Mouse (Mus musculus): ENCODE results near the gene Mgat5b.

The Mgat5b gene

GRCm38 (mm10) chr11:116982543-116982942, 63.9 kb downstream of the Mgat5b start:
- DNase-seq = no peak

DNA sequence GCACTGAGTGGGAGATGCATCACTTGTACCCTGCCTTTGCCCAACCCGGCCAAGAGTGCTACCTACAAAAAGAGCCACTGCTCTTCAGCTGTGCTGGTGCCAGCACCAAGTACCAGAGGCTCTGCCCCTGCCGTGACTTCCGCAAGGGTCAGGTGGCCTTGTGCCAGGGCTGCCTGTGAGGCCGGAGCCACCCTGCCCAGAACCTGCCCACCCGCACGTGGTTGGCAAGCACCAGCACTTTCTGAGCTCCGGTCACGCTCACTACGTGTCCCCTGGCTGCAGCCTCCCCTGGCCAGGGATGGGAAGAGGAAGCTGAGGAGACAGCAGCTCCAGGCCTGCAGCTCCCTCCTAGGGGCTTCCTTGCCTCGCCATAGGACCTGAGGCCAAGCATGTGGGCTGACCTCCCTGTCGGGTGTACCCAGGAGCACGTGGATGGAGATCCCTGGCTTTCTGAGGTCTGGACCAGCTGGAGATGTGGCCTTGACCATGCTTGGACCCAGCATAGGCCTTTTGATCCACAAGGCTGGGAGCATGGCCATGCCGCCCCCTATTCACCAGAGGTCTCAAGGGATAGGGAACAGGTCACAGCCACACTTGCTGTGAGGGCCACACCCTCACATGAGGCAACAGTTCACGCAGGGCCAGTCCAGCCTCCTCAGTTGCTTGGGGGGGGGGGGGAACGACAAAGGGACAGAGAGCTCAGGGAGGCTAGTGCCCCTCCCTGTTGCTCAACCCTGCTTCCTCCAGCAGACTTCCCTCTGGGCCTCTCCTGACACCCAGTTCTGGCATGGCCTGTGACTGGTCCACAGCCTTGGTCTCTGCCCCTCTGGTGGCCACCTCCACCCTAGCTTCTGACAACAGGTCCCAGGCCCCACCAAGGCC, 67.1 kb downstream of the Mgat5b start:
- peak; percentile 72 to 81 for DNase-seq

DNA sequence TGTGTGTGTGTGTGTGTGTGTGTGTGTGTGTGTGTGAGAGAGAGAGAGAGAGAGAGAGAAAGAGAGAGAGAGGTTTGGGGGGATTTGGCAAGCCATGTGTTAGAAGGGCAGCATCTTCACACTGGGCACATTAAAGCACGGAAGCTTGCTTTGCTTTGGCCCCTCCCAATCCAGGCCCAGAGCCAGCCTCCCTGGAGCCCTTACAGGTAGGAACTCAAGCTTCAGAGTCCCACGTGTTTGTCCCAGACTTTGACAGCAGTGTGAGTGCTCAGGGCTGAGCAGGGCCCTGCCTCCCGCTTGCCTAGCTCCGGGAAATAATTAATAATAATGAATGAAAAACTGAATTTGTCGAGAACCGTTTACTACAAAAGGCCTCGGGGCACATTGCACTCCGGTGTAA, 69.5 kb downstream of the Mgat5b start:
- DNase-seq = peak; percentile 89 to 90

GRCm38 (mm10) chr11:116990231-116990630, 71.6 kb downstream of the Mgat5b start:
- peak; percentile 63 to 66 for DNase-seq

DNA sequence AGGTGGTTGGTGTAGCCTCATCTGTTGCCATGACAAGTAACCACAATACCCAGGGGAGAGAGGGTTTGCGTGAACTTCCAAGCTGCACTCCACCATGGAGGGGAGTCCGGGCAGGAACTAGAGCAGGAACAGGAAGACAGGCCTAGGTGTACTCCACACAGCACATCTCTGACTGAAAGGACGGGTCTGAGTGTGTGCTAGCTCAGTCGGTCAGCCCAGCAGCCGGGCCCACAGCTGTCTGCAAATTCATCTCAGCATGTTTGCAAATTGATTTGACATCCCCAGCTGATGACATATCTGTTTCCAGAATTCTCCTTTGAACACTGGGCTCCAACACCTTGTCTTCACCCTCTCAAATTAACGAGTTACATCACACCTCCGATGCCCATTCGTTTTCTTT, 72.7 kb downstream of the Mgat5b start:
- peak; percentile 67 to 73 for DNase-seq

- no peak for DNase-seq
Observed at GRCm38 (mm10) chr11:116991964-116992363, 73.3 kb downstream of the Mgat5b start.

DNA sequence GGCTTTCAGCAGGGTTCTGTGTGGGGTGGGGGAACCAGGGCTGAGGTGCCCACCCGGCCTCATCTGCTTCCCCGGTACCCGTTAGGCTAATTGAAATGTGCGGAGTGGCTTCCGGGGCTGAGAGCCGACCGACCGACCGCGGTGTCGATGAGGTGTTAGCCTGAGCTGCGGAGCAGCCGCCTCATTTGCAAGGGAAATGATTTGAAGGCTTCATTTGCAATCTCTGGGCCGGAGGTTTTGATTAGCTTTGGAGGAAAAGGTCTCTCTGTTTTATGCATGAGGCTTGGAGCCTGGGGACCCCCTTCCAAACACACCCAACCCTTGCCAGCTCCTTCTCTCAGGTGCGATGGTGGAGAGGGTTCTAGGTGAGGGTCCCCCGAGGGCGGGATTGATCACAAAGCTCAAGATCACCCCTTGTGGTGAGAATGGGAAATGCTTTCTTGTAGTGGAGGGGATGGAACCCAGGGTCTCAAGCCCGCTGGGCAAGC, 75.5 kb downstream of the Mgat5b start:
- DNase-seq = peak; percentile 84 to 91

GRCm38 (mm10) chr11:116996976-116997375, 78.3 kb downstream of the Mgat5b start:
- no peak for DNase-seq

DNA sequence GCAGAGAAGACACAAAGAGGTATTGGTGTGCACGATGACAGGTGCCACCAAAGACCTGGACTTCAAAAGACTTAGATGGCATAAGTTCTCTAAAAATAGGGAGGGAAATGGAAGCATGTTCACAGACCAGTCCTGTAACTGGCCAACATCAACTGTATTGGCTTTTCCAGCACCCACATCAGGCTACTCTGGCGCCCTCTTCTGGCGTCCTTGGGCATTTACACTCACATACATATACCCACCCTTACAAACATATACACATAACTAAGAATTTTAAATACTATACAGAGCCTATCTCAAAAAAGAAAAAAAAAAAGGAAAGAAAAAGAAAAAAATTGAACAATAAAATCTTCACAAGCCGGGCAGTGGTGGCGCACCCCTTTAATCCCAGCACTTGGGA, 80.3 kb downstream of the Mgat5b start:
- peak in 1 of 2 experiments; percentile 32 for DNase-seq

GRCm38 (mm10) chr11:117000219-117000618, 81.6 kb downstream of the Mgat5b start:
- no peak for DNase-seq

GRCm38 (mm10) chr11:117001789-117002188, 83.1 kb downstream of the Mgat5b start:
- DNase-seq = no peak

DNA sequence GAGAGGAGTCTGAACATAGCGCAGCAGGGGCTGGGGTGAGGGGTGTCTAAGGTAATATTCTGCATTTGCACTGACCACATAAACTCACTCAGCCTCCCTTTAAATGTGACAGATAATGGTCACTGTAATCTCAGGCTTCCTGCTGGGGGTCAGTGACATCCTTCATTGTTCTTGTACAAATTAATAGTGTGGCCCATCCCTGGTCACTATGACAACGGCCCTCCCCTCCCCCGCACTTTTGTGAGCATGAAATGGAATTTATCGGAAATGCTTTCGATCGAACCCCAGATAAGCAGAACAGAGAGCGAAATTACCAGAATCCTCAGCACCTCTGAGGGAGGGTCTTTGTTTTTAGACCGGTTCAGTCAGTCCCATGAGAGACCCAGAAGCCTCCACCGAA, 84.8 kb downstream of the Mgat5b start:
- DNase-seq = peak; percentile 43 to 47

DNA sequence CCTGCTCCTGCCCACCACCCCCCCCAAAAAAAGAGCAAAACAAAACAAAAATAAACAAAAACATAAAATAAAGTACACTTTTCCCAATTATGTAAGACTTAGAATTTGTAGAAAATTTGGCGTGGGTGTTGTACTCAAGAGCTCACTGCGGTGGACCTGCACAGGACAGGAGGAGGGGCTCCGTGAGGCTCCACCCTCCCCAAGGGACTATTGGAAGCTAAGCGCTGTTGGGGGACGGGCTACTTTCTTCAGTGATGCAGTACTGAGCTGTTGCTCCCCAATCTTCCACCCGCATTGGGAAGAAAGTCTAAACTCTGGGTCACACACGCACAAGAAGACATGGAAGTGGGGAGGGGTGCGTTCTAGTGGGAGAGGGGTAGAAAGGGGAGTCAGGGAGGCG, 85.6 kb downstream of the Mgat5b start:
- DNase-seq = peak in 1 of 2 experiments; percentile 48

- DNase-seq = no peak
Observed at GRCm38 (mm10) chr11:117017462-117017861, 98.8 kb downstream of the Mgat5b start.

DNA sequence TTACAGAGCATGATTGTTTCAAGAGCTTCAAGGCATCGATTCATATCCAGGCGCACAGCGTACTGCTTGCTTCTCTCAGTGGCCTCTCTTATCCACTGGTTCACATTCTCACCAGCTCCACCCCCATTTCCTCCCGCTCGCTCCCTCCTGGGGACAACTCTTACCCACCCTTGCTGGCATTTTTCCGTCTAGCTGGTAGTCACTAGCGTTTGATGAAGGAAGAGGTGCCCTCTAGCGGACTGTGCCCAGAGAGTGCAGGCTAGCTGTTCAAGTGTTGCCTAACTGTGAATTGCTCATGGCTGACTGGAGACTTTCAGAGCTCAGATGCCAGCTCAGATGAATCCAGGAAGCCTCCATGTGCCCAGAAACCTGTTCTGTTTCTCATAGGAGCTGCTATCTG, 99.7 kb downstream of the Mgat5b start:
- DNase-seq = peak; percentile 96 to 97

DNA sequence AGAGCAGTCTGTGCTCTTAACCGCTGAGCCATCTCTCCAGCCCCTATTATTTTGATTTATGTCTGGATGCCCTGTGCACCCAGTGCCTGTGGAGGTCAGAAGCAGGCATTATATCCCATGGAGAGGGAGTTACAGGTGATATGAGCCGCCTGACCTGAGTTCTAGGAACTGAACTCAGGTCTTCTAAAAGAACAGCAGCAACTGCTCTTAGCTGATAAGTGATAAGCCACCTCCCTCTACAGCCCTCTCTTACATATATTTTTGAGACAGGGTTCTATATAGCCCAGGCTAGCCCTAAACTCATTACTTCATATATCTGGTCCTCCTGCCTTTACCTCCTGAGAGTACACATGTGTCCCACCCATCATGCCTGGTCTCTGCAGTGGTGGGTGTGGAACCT, 102.4 kb downstream of the Mgat5b start:
- no peak for DNase-seq

DNA sequence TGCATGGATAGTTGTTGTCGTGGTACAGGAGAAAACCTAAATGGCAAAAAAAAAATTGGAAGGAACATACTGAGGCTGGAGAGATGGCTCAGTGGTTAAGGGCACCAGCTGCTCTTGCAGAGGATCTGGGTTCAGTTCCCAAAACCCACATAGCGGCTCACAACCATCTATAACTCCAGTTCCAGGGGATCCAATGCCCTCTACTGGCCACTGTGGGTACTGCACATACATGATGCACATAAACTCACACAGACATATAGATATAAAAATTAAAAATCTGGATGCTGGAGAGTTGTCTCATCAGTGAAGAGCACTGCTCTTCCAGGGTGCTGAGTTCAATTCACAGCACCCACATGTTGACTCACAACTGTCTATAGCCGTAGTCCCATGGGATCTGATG, 104.9 kb downstream of the Mgat5b start:
- DNase-seq = no peak

DNA sequence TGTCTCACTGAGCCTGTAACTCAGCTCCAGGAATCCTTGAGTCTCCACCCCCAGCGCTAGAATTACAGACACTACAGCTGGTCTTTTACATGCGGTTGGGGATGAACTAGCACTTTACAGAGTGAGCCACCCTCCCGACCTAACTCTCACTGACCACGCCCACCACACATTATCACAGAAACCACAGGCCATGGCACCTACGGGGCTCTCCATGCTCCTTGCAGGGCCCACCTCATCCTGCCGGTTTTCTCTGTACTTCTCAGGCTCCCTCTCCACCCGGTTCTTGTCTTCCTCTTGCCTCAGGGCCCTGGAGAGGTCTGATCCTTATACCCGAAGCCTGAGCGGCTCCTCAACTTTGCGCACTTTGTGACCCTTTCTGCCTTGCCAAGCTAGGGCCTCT, 109.0 kb downstream of the Mgat5b start:
- no peak for DNase-seq

DNA sequence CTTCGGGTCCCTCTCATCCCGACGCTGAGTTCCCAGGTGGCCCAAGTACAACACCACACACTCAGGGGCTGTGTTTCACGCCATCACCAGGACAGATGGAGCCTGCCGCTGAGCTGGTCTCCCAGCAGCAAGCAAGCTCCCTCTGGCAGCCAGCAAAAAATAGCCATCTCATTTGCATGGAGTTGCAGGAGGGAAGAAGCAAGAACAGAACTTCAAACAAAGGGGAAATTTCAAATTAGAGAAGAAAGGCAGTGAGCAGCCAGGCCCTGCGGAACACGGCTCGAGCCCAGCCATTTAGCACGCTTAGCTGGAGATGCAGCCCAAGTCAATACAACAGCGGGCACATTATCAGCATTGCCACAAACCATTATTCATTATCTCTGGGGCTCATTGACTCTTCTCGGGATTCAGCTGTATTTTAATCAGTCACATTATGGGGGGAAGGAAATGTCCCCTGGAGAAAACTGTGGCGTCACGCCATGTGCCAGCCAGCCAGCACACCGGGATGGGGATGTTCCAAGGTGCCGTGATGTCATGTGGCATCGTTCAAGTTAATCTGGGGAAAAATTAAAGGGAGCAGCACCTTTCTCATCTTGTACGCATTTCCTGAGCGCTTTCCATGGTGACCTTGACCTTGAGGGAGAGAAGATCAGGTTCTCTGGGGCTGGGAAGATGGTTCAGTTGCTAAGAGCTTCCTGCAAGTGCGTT, 110.4 kb downstream of the Mgat5b start:
- DNase-seq = peak; percentile 54 to 55

- no peak for DNase-seq
Observed at GRCm38 (mm10) chr11:117029569-117029955, 110.9 kb downstream of the Mgat5b start.

DNA sequence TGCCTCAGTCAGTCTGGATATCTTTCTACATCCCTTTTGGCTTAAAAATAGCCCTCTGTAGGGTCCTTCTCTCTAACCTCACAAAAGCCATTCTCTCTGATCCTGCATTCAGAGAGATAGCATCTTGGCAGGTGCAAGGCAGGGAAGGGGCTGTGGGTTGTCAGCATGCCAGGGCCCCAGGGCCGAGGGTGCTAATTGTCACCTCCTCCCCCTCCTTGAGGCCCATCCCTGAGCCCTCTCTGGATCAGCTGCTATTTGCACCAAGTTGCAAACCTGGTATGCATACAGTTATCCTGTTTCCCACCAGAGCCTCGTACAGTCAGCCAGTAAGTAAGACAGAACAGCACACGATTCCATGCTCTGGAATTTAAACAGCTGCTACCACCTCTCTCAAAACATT, 111.4 kb downstream of the Mgat5b start:
- DNase-seq = peak; percentile 43 to 53

DNA sequence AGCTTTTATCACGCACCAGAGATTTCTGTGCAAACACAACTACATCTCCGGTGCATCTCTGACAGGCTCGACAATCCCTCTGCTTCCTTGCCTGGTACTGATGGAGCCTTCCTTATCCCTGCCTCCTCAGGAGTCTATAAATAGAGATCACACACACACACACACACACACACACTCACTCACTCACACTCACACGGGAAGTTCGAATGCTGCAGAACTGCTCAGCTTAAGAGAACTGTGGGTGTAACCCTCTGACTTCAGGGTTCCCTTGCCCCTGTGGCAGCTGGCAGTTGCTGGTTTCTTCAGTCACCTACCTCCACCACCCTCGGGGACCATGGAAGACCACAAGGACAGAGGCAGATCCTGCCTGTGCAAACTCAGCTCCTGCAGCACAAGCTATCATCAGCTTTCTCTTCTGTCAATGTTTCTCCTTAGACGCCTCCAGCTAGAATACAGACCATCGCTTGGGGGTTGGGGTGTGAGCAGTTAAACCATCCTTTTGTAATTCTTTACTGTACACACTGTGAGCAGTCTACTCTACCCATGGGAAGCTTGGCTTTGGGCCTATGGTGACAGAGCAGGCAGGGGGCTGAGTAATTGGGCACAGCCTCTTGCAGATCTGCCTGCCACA, 111.9 kb downstream of the Mgat5b start:
- DNase-seq = no peak

- DNase-seq = no peak
Observed at GRCm38 (mm10) chr11:117031249-117031648, 112.6 kb downstream of the Mgat5b start.

All from cerebellum, postnatal 10 days (tissue).